Mouse (Mus musculus): ENCODE measurements around the gene Trappc1. TPM values are rescaled to one million over a fixed set of nuclear protein-coding genes. Genes with fewer than 3 reads are reported as not detected.

The Trappc1 gene
- polyA plus RNA-seq, 1 experiment from 2014 or later: 179 TPM

DNA sequence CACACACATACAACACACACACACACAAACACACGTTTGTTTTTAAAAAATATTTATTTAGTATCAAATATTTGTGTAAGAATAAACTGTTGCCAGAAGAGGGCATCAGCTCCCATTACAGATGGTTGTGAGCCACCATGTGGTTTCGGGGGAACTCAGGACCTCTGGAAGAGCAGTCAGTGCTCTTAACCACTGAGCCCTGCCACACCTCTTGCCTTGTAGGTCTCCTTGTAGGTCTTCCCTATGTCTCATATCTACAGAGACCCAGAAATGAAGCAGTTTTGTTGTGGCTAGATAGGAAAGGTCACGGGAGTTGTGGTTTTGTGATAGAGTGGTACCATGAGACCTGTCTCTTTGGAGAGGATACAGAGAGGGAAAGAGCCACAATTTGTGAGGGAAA, 10.1 kb downstream of the Trappc1 start:
- 73% methylated on average over 3 of the region's 3 CpGs for WGBS
- H3K27me3 ChIP-seq (ENCODE audit: poor library complexity, severe bottlenecking): peaks cover 42% of the 10 kb centered on the region
- 0 out of 2 replicates have a peak, but pooled peaks cover 3% of the 10 kb centered on the region for H3K9me3 ChIP-seq

DNA sequence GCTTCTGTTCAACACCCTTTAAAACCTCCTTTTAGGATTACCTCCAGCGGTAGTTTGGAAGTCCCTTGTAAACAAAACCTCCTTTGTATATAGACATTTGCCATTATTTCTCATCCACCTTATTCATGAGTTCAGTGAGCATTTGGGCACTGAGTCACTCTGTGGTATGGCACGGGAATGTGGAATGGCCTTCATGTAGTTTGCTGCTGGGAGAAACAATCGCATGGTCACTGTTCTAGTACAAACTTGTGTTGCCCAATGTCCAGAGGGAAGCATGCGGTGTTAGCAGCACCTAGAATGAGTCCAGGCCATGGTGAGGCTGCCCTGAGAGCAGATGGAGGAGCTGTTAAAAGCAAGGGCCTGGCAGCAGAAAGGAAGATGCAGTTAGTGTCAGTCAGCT, 11.0 kb downstream of the Trappc1 start:
- H3K36me3 ChIP-seq (replicated peaks): no peaks in the 10 kb centered on the region
- DNase-seq (ENCODE audit: extremely low spot score, low spot score): no peak
- H3K4me3 ChIP-seq: no peak overlapping the region
- no peak overlapping the region for H3K27ac ChIP-seq
- 76% methylated on average over 4 of the region's 4 CpGs for WGBS
- peaks cover 25% of the 10 kb centered on the region for H3K4me1 ChIP-seq
- H3K9me3 ChIP-seq: 0 out of 2 replicates have a peak, but pooled peaks cover 3% of the 10 kb centered on the region
- H3K27me3 ChIP-seq (ENCODE audit: poor library complexity, severe bottlenecking): peaks cover 42% of the 10 kb centered on the region

More for the DNA sequence above, 10.1 kb downstream of the Trappc1 start:
- H3K36me3 ChIP-seq (replicated peaks): no peaks in the 10 kb centered on the region
- no peak overlapping the region for H3K27ac ChIP-seq
- no peak for DNase-seq (ENCODE audit: extremely low spot score, low spot score)
- H3K4me3 ChIP-seq: no peak overlapping the region
- H3K4me1 ChIP-seq: peaks cover 24% of the 10 kb centered on the region

DNA sequence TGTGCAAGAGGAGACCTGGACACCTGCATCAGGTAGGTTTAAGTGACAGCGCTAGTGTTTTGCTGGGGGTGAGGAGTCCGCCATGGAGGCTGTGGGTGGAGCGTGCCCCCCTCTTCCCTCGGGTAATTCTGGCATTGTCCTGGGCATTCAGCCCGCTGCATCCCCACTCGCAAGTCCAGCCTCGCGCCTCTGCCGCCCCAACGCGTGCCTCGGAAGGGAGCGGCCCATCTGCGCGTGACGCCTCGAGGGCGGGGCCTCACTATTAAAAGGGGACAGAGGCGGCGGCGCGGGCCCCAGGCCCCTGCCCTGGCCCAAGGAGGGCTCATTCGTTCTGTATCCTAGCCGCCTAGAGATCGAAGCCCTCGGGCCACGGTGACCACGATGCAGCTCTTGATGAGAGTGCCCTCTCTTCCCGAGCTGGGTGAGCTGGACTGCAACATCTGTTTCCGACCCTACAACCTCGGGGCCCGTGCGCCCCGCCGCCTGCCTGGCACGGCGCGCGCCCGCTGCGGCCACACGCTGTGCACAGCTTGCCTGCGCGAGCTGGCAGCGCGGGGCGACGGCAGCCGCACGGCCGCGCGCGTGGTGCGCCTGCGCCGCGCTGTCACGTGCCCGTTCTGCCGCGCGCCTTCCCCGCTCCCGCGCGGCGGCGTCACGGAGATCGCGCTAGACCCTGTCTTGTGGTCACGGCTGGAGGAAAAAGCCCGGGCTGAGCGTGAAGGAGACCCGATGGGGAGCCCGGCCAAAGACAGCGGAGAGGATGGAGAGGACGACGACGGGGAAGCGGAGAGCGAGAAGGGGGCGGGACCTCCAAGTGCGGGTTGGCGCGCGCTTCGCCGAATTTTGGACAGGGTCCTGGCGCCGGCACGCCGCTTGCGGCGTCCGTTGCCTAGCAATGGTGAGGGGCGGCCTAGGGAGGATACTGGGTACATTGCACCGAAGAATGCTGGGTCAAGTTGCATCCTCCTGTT, 16.7 kb downstream of the Trappc1 start, which contains the start of gene Rnf227:
Gene Rnf227 (plus strand): TSS at position 301 of the 971 bp plus-strand sequence.
- Histone ChIP-seq H3K36me3 (replicated peaks) (peaks cover 28% of the 10 kb centered on the region), H3K4me1 (peaks cover 19% of the 10 kb centered on the region), H3K4me3 (peak within 1 kb of the TSS; percentile 65), H3K27ac (peak within 1 kb of the TSS; percentile 90), H3K27me3 (ENCODE audit: poor library complexity, severe bottlenecking) (peaks cover 43% of the 10 kb centered on the region), H3K9me3 (0 out of 2 replicates have a peak, but pooled peaks cover 3% of the 10 kb centered on the region)
- peak; percentile 82 for DNase-seq (ENCODE audit: extremely low spot score, low spot score)
- 2% methylated on average over 99 of the region's 99 CpGs for WGBS

DNA sequence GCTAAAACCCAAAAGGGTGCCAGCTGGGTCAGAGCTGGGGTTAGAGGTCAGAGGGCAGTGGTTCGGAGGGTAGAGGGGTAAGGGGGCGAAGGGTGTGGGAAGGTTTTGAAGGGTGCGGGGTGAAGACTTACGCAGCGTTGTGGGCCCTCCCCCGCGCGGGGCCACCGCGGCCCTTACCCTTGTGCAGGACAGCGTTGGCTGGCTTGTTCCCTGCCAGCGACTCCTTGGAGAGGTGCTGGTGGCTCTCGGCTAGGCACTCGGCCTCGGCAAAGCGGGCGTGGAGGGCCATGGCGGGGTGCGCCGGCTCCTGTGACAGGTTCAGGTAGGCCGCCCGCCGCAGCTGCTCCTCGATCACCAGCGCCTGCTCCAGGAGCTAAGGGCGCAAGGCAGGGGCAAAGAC, 22.7 kb downstream of the Trappc1 start:
- peaks cover 88% of the 10 kb centered on the region for H3K36me3 ChIP-seq (replicated peaks)

DNA sequence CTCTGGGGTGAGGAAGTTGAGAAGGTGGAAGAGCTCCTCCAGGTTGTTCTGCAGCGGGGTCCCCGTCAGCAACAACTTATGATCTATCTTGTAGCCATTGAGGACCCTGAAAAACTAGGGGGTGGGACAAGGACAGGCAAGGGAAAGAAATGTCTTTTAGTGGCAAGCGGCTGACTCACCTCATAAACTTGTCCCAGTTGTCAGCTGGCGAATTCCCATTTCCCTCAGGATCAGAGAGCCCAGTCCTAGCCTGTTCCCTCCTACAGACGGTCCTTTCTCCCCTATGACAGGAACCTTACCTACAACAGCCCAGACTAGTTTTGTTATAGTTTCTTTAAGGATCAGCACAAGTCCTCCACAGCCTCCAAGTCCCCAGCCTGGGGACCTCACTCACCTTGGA, 32.8 kb downstream of the Trappc1 start:
- no peaks in the 10 kb centered on the region for H3K27me3 ChIP-seq (ENCODE audit: poor library complexity, severe bottlenecking)
- H3K4me3 ChIP-seq: no peak overlapping the region
- H3K27ac ChIP-seq: no peak overlapping the region
- WGBS: 91% methylated on average over 5 of the region's 5 CpGs
- H3K36me3 ChIP-seq (replicated peaks): peaks cover 100% of the 10 kb centered on the region
- H3K9me3 ChIP-seq: no peaks in the 10 kb centered on the region
- H3K4me1 ChIP-seq: peaks cover 3% of the 10 kb centered on the region; the same call in 1 of the 2 replicates
- no peak for DNase-seq (ENCODE audit: extremely low spot score, low spot score)

More for the DNA sequence above, 22.7 kb downstream of the Trappc1 start:
- Histone ChIP-seq H3K4me3 (no peak overlapping the region), H3K27ac (no peak overlapping the region), H3K9me3 (no peaks in the 10 kb centered on the region), H3K27me3 (ENCODE audit: poor library complexity, severe bottlenecking) (peaks cover 5% of the 10 kb centered on the region; the same call in 1 of the 2 replicates), H3K4me1 (peaks cover 1% of the 10 kb centered on the region; the same call in 1 of the 2 replicates)
- DNase-seq (ENCODE audit: extremely low spot score, low spot score): no peak
- 88% methylated on average over 26 of the region's 26 CpGs for WGBS

DNA sequence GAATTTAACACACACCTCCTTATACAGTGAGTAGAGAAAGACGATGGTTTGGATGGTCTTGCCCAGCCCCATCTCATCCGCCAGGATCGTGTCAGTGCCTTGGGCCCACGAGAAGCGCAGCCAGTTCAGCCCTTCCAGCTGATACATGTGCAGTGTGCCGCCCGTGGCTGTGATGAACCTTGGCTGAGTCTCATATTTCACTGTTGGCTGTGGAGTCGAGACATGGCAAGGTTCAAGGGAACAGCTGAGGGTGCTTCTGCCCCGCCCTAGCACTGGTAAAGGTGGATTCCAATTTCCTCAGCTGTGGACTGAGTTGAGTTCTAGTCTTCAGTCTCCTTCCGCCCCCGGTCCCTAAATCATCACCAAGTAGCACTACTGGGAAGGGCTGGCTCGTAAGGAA, 33.9 kb downstream of the Trappc1 start:
- 92% methylated on average over 12 of the region's 12 CpGs for whole genome bisulfite sequencing
- peaks cover 100% of the 10 kb centered on the region for H3K36me3 ChIP-seq (replicated peaks)

DNA sequence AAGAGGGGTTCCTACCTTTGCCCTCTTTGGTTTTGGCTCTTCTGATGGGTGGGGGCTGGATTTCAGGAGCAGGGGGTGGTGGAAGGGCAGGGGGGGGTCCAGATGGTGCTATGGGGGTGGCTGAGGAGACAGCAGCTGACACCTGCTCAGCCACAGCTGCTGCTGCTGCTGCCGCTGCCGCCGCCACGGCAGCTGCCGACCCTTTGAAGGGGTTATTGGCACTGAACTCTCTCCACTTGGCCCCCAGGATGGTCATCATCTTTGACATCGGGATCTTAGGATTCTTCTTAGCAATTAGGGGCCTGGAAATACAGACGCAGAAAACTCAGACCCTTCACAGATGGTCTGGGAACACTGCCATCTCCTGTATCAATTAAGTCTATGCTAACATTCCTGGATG, 38.2 kb downstream of the Trappc1 start:
- no peak for DNase-seq (ENCODE audit: extremely low spot score, low spot score)
- Histone ChIP-seq H3K4me3 (no peak overlapping the region), H3K27ac (peak overlapping the region; percentile 31; the same call in 1 of the 2 replicates), H3K27me3 (ENCODE audit: poor library complexity, severe bottlenecking) (no peaks in the 10 kb centered on the region), H3K9me3 (no peaks in the 10 kb centered on the region), H3K36me3 (replicated peaks) (peaks cover 75% of the 10 kb centered on the region), H3K4me1 (peaks cover 38% of the 10 kb centered on the region)
- 72% methylated on average over 7 of the region's 7 CpGs for WGBS

More for the DNA sequence above, 33.9 kb downstream of the Trappc1 start:
- H3K27ac ChIP-seq: no peak overlapping the region
- H3K27me3 ChIP-seq (ENCODE audit: poor library complexity, severe bottlenecking): no peaks in the 10 kb centered on the region
- H3K4me1 ChIP-seq: peaks cover 8% of the 10 kb centered on the region; the same call in 1 of the 2 replicates
- H3K9me3 ChIP-seq: no peaks in the 10 kb centered on the region
- DNase-seq (ENCODE audit: extremely low spot score, low spot score): no peak
- H3K4me3 ChIP-seq: no peak overlapping the region

DNA sequence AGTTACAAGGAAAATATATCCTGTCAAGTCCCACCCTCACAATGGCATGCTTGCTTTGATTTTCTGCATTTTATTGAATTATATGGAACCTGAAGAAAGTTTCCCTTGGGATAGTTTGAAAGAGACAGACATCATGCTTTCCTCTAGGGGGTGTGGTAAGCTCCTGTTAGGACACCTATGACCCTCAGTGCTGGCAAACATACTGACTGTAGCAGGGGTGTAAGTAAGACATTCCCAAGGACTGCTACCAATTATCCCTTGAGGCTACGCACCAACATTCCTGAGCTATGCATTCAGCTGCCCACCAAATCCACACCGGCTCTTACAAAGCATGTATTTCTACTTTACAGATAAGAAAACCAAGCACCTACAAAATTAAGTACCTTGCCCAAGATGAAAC, 38.7 kb downstream of the Trappc1 start:
- H3K27ac ChIP-seq: no peak overlapping the region
- H3K4me1 ChIP-seq: peaks cover 42% of the 10 kb centered on the region
- no peaks in the 10 kb centered on the region for H3K9me3 ChIP-seq
- 72% methylated on average over 2 of the region's 2 CpGs for WGBS
- peaks cover 71% of the 10 kb centered on the region for H3K36me3 ChIP-seq (replicated peaks)
- DNase-seq (ENCODE audit: extremely low spot score, low spot score): no peak
- H3K4me3 ChIP-seq: no peak overlapping the region
- H3K27me3 ChIP-seq (ENCODE audit: poor library complexity, severe bottlenecking): no peaks in the 10 kb centered on the region

DNA sequence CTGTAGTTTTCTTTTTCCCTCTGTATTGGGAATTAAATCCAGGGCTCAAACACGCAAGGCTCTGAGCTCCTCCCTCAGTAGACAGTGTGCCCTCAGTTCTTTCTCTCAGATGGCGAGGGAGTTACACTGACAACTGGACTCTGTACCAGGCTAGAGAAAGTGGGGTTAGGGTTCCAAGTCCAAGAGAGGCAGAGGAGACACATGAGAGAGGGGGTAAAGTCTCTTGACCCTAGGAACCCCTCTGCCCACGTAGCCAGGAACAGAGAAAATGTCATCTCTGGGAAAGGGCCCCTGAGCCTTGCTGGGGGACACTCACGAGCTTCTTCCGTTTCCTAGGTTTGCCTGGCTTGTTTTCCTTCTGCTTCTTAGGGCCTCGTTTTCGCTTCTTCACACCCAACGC, 40.6 kb downstream of the Trappc1 start:
- Histone ChIP-seq H3K36me3 (replicated peaks) (peaks cover 52% of the 10 kb centered on the region), H3K27ac (peak overlapping the region; percentile 100), H3K4me3 (peak overlapping the region; percentile 97), H3K27me3 (ENCODE audit: poor library complexity, severe bottlenecking) (no peaks in the 10 kb centered on the region), H3K9me3 (no peaks in the 10 kb centered on the region), H3K4me1 (peaks cover 57% of the 10 kb centered on the region)
- DNase-seq (ENCODE audit: extremely low spot score, low spot score): no peak
- WGBS: 59% methylated on average over 8 of the region's 8 CpGs

DNA sequence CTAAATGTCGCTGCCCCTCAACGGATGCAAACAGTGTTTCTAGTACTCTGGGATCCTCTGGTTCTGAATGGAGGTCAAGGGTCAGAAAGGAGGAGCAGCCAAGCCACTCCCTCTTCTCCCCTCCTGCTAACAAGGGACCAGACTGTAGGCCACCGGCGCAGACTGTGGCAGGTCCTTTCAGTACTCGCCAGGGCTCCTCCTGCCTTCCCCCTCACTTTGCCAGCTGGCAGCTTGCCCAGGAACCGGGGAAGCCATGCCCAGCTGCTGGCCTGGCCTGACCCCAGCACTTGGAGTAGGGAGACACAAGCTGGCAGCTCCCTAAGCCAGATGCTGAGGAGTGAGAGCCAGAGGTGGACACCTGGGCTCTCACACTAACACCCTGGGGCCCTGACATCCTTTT, 41.1 kb downstream of the Trappc1 start:
- H3K36me3 ChIP-seq (replicated peaks): peaks cover 46% of the 10 kb centered on the region
- H3K9me3 ChIP-seq: no peaks in the 10 kb centered on the region
- peaks cover 61% of the 10 kb centered on the region for H3K4me1 ChIP-seq
- peak overlapping the region; percentile 97 for H3K4me3 ChIP-seq
- WGBS: 0% methylated on average over 6 of the region's 6 CpGs
- H3K27me3 ChIP-seq (ENCODE audit: poor library complexity, severe bottlenecking): no peaks in the 10 kb centered on the region
- DNase-seq (ENCODE audit: extremely low spot score, low spot score): peak; percentile 37
- H3K27ac ChIP-seq: peak overlapping the region; percentile 100

DNA sequence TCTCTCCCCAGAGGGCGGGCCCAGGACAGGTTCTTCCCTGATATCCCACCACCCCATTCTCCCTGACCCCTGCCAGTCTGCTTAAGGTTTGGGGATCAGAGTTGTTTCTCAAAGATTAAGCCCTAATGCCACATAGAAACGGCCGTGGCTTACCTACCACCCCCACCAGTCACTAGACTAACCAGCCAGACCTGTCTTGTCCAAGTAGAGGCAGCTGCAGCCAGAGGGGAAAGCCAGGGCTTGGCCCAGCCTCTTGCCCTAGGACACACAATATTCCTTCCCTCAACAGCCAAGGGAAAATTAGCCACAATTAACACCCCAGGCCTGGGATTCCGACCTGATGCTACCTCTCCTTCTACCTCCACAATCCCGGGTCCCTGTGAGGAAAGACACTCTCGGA, 41.9 kb downstream of the Trappc1 start:
- H3K9me3 ChIP-seq: no peaks in the 10 kb centered on the region
- H3K4me1 ChIP-seq: peaks cover 69% of the 10 kb centered on the region
- H3K27ac ChIP-seq: peak overlapping the region; percentile 100
- no peaks in the 10 kb centered on the region for H3K27me3 ChIP-seq (ENCODE audit: poor library complexity, severe bottlenecking)
- H3K36me3 ChIP-seq (replicated peaks): peaks cover 38% of the 10 kb centered on the region
- peak; percentile 26 for DNase-seq (ENCODE audit: extremely low spot score, low spot score)
- 26% methylated on average over 6 of the region's 6 CpGs for WGBS
- peak overlapping the region; percentile 97 for H3K4me3 ChIP-seq

DNA sequence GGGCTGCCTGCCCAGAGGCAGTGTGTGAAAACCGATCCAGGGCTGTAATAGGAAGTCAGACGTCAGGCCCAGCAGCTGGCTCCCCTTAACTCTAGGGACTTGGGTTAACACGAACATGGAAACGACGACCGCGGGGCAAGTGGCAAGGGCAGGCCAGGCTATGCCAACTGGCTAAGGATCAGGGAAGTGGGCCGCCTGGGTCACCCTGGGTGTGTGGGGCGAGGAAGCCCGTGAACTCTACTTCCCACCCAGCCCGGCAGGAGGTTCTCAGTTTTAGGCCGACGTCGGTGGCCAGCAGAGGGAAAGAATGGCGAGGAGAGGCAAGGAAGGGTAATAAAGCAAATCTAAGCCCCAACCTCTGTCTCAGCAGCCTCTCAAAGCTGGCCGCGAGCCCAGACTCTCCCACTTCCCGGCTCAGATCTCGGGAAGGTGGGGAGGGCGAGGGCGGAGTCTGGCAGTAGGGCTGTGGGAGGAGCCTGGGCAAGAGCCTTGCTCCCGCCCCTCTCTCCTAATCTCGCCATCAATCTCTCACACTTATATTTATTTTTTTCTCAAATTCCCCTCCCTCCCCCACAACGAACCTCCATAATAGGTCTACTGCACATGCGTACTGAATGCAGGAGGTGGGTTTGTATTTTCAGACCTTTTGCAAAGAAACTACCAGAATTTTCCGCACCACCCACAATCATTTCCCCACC, 42.5 kb downstream of the Trappc1 start:
- no peaks in the 10 kb centered on the region for H3K27me3 ChIP-seq (ENCODE audit: poor library complexity, severe bottlenecking)
- 2% methylated on average over 26 of the region's 26 CpGs for WGBS
- H3K9me3 ChIP-seq: no peaks in the 10 kb centered on the region

More for the DNA sequence above, 42.5 kb downstream of the Trappc1 start:
- H3K27ac ChIP-seq: peak overlapping the region; percentile 100
- H3K4me3 ChIP-seq: peak overlapping the region; percentile 97
- H3K36me3 ChIP-seq (replicated peaks): peaks cover 33% of the 10 kb centered on the region
- peaks cover 75% of the 10 kb centered on the region for H3K4me1 ChIP-seq
- peak; percentile 83 for DNase-seq (ENCODE audit: extremely low spot score, low spot score)
